Mouse (Mus musculus): ENCODE measurements at regions not wholly inside any gene's neighbourhood (a gene's known extent, or its start where the extent isn't known, plus 50 kb on each side); places are given as distances from the start of the nearest gene placed in this dataset.

DNA sequence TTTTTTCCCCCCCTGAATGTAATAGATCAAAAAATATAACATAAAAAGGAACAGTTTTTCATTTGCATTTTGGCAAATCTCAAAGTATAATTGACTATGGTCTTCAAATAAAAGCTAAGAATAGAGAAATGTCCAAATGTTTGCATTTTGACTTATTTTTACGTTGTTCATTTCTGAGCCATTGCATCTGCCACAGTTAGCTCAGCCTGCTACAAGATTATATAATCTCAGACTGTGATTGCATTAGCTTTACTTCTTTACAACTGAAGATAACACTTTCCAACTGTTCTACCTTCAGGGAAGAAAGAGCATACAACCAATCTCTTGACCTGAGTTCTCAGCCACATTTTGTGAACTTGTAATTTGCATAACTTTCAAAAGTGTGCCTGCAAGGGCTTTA lies 431.9 kb upstream of the Dppa4 start:
- no peak for TF ChIP-seq EP300 (IDR thresholded peaks at IDR 0.05; ENCODE audit: low read depth)
- TF ChIP-seq CTCF (IDR thresholded peaks at IDR 0.05; ENCODE audit: low read depth): no peak
